Mouse (Mus musculus) embryonic facial prominence, embryonic 14.5 days (tissue): ENCODE data around the gene Apbb2. TPM values are rescaled to one million over a fixed set of nuclear protein-coding genes. Genes with fewer than 3 reads are reported as not detected.

Experiments used
- ATAC-seq: fragments of 200-750 bp; cut with Nextera tagmentation; 2 replicates; pipeline ENCODE4 v1.8.0; 2017; ENCODE audit warnings: low read depth, moderate number of reproducible peaks, moderate TSS enrichment
- DNase-seq: peaks from one replicate; pipeline ENCODE4 v3.0.0-alpha.2; 2015; ENCODE audit warnings: low spot score
- H3K27ac ChIP-seq: fragments of 300-500 bp; sonication (generic); replicated peaks from 2 replicates; pipeline ENCODE4 v1.5.1; 2014; ENCODE audit warnings: low read depth, mild to moderate bottlenecking, low read length, moderate library complexity
- H3K27me3 ChIP-seq: fragments of 300-500 bp; sonication (generic); replicated peaks from 2 replicates; pipeline ENCODE4 v1.6.1; 2014; ENCODE audit warnings: low read length; ENCODE audit not compliant: control insufficient read depth, insufficient read depth
- H3K36me3 ChIP-seq: fragments of 300-500 bp; sonication (generic); 2 replicates; pipeline ENCODE4 v1.6.1; 2014; ENCODE audit warnings: low read length, mixed read lengths; ENCODE audit not compliant: control insufficient read depth, insufficient read depth
- H3K4me1 ChIP-seq: fragments of 300-500 bp; sonication (generic); 2 replicates; pipeline ENCODE4 v1.6.1; 2014; ENCODE audit warnings: antibody characterized with exemption, low read length; ENCODE audit not compliant: control insufficient read depth, insufficient read depth
- H3K4me2 ChIP-seq: fragments of 300-500 bp; sonication (generic); 2 replicates; pipeline ENCODE4 v1.6.1; 2014; ENCODE audit warnings: low read depth, mild to moderate bottlenecking, low read length, moderate library complexity, mixed read lengths
- H3K4me3 ChIP-seq: fragments of 300-500 bp; sonication (generic); 2 replicates; pipeline ENCODE4 v1.5.1; 2014; ENCODE audit warnings: low read depth, mild to moderate bottlenecking, low read length
- H3K9ac ChIP-seq: fragments of 300-500 bp; sonication (generic); 2 replicates; pipeline ENCODE4 v1.6.1; 2014; ENCODE audit warnings: low read depth, mild to moderate bottlenecking, low read length, moderate library complexity, mixed read lengths
- H3K9me3 ChIP-seq: fragments of 300-500 bp; sonication (generic); 2 replicates; pipeline ENCODE4 v1.6.1; 2016; ENCODE audit warnings: low read length; ENCODE audit not compliant: control insufficient read depth
- WGBS: fragments of 180-500 bp; shearing (Covaris S2); extraction: QIAGEN DNeasy Blood & Tissue Kit; methylation state at CpG from one replicate; pipeline ENCODE4 v1.1.7; 2014; 5-methylcytosine and 5-hydroxymethylcytosine counted together
- polyA plus RNA-seq: library from polyadenylated mRNA; unstranded; fragments of >200 nt; fragmentation: Nextera tagmentation; extraction: Ambion mirVana; gene quantifications from 2 replicates; pipeline ENCODE4 v1.2.1, GENCODE M21; 2014

Apbb2 gene
- polyA plus RNA-seq, 1 experiment from 2014 or later, result 39.8 TPM

DNA sequence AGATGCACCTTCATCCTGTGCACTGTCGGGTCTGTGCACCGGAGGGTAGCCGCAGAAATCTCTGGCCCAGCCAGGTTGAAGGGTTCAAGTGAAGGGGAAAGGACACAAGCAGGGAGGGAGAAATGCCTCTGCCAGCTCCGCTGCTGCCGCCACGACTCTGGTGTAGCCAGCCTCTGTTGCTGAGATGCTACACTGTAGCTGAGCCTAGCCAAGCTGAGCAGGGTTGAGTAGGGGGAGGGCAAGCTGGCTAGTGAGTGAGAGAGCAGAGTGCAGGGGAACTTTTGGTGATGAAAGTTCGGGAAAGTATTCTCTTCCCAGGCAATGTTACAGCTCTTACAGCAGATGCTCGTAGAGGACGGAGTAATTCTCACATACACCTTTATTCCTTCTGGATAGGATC, 66.3 kb downstream of the Apbb2 start:
- 0 out of 2 replicates have a peak, but pooled peaks cover 3% of the 10 kb centered on the region for H3K4me1 ChIP-seq
- WGBS, result 75% methylated on average over 9 of the region's 9 CpGs
- no peak overlapping the region for H3K4me2 ChIP-seq
- H3K36me3 ChIP-seq, result peaks cover 6% of the 10 kb centered on the region; the same call in 1 of the 2 replicates
- no peak overlapping the region for H3K27ac ChIP-seq
- DNase-seq, result no peak
- peaks cover 15% of the 10 kb centered on the region for H3K9me3 ChIP-seq
- no peak overlapping the region for H3K4me3 ChIP-seq
- no peak overlapping the region for H3K9ac ChIP-seq
- ATAC-seq, result no peak
- no peaks in the 10 kb centered on the region for H3K27me3 ChIP-seq

DNA sequence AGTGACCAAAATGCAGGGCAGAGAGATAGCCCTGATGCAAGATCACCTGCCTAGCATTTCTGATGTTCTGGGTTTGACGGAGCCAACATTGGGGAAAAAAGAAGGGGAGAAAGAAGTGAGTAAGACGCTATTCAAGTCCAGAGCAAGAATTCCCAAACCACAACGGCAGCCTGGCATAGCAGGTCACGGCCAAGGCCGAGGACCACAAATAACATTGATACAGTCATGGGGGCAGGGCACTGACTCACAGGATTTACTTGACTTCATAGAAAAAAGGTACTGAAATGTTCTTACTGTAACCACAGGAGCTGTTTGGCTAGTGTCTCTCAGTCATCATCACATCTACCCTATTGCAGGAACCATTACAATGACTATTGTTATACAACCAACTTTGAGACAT, 68.3 kb downstream of the Apbb2 start:
- peaks cover 6% of the 10 kb centered on the region; the same call in 1 of the 2 replicates for H3K36me3 ChIP-seq
- 82% methylated on average over 5 of the region's 5 CpGs for WGBS
- peaks cover 13% of the 10 kb centered on the region for H3K9me3 ChIP-seq
- ATAC-seq (no peak), DNase-seq (no peak)
- no peak overlapping the region for H3K4me3 ChIP-seq
- no peaks in the 10 kb centered on the region for H3K27me3 ChIP-seq
- H3K9ac ChIP-seq, result no peak overlapping the region
- H3K4me1 ChIP-seq, result peaks cover 17% of the 10 kb centered on the region
- H3K27ac ChIP-seq, result 0 out of 2 replicates have a peak overlapping the region, but pooled peaks have one; percentile 12
- no peak overlapping the region for H3K4me2 ChIP-seq

DNA sequence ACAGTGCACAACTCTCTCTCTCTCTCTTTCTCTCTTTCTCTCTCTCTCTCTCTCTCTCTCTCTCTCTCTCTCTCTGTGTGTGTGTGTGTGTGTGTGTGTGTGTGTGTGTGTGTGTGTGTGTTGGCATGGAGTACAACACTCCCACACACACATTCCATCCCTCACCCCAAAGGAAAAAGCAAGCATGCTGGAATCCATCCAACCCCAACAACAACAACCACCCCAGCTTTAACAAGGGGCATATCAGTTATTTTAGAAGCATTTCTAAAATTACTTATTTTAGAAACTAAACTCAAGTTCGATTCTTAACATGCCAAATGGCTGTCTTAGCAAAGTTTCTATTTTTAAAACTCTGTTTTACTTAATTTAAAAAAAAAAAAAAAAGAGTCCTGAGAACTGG, 68.9 kb downstream of the Apbb2 start:
- H3K4me2 ChIP-seq, result no peak overlapping the region
- 49% methylated on average over 1 of the region's 1 CpGs for WGBS
- H3K4me3 ChIP-seq, result no peak overlapping the region
- H3K9me3 ChIP-seq, result peaks cover 11% of the 10 kb centered on the region; the same call in 1 of the 2 replicates
- H3K27ac ChIP-seq, result no peak overlapping the region
- ATAC-seq (no peak), DNase-seq (peak; percentile 66)
- no peak overlapping the region for H3K9ac ChIP-seq
- peaks cover 6% of the 10 kb centered on the region; the same call in 1 of the 2 replicates for H3K36me3 ChIP-seq
- H3K4me1 ChIP-seq, result peaks cover 23% of the 10 kb centered on the region
- H3K27me3 ChIP-seq, result no peaks in the 10 kb centered on the region

DNA sequence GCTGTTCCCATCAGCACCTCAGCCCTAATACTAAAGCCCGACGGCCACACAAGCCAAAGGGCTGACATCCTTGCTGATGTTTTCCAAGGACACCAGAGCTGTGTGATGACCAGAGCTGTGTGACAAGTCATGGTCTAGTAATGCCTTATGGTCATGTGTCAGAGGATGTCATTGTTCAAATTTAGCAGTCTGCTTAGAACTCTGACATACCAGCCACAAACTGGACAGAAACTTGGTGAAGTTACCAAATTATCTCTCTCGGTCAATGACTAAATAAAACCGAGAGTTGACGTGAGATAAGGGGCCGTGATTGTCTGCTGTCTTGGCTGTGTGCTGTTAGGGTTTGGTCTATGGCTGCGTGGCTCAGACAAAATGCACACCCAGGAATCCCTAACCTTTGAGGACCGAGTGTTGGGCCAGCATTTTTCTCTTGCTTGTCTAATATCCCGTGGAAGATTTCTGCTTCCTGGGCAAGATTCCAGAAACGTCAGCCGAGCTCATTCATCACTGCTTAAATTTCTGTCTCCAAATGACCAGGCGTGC, 71.5 kb downstream of the Apbb2 start:
- peak; percentile 68 for DNase-seq
- whole genome bisulfite sequencing, result 71% methylated on average over 12 of the region's 12 CpGs
- H3K27ac ChIP-seq, result no peak overlapping the region
- no peak overlapping the region for H3K4me2 ChIP-seq
- peaks cover 6% of the 10 kb centered on the region; the same call in 1 of the 2 replicates for H3K36me3 ChIP-seq
- H3K27me3 ChIP-seq, result no peaks in the 10 kb centered on the region
- no peak for ATAC-seq
- H3K4me1 ChIP-seq, result peaks cover 42% of the 10 kb centered on the region
- no peak overlapping the region for H3K4me3 ChIP-seq
- H3K9me3 ChIP-seq, result peaks cover 11% of the 10 kb centered on the region; the same call in 1 of the 2 replicates
- H3K9ac ChIP-seq, result no peak overlapping the region

DNA sequence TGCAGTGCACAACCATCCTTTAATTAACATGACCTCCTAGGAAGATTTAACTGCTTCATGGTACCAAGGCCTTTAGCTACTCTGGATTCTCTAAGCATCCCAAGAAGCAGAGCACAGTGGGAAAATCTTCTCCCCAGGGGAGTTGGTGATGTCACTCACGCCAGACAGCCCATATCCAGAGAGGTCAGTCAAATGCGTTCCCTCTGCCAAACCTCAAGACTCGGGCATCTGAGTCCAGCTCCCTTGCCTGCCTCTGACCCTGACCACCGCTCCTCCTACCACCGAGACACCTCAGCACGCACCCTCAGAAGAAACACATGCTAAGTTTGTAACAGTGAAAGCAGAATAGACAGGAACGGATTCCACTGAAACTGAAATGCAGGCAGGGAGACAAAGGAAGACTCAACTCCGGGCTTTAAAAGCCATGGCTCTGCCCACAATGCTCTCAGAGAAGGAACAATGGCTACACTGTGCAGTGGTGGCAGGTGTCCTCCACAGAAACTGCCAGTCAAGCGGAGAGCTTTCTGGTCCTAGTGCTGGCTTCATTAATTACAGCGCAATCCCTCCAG, 72.9 kb downstream of the Apbb2 start:
- ATAC-seq (peak; percentile 76), DNase-seq (peak; percentile 79)
- H3K4me2 ChIP-seq, result no peak overlapping the region
- H3K4me1 ChIP-seq, result peaks cover 45% of the 10 kb centered on the region
- H3K27me3 ChIP-seq, result no peaks in the 10 kb centered on the region
- H3K9me3 ChIP-seq, result peaks cover 11% of the 10 kb centered on the region; the same call in 1 of the 2 replicates
- H3K36me3 ChIP-seq, result peaks cover 6% of the 10 kb centered on the region; the same call in 1 of the 2 replicates
- H3K9ac ChIP-seq, result no peak overlapping the region
- WGBS, result 44% methylated on average over 10 of the region's 10 CpGs
- no peak overlapping the region for H3K4me3 ChIP-seq
- peak overlapping the region; percentile 52 for H3K27ac ChIP-seq

DNA sequence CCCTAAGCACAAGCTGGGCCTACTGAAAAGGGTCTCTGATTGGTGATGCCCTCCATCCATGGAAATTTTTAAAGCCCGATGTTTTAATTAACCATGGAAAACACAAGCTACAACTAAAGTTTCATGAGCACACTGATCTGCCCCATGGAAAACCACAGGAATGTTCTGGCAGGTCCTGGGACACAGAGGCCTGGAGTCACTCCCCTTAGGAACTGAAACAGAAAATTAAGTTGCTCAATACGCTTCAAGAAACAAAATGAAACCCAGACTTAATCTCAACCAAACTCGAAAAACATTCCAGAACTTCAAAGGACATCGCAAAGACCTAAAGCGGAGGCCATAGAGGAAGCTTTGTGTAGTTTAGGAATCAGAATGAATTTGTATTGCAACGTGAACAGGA, 74.8 kb downstream of the Apbb2 start:
- Histone ChIP-seq H3K4me2 (peak overlapping the region; percentile 24; the same call in 1 of the 2 replicates), H3K4me1 (peaks cover 46% of the 10 kb centered on the region), H3K4me3 (no peak overlapping the region), H3K9ac (no peak overlapping the region), H3K9me3 (peaks cover 9% of the 10 kb centered on the region; the same call in 1 of the 2 replicates), H3K36me3 (peaks cover 6% of the 10 kb centered on the region; the same call in 1 of the 2 replicates), H3K27me3 (no peaks in the 10 kb centered on the region), H3K27ac (peak overlapping the region; percentile 90)
- whole genome bisulfite sequencing, result 29% methylated on average over 6 of the region's 6 CpGs
- DNase-seq, result peak; percentile 90
- ATAC-seq, result peak; percentile 72

DNA sequence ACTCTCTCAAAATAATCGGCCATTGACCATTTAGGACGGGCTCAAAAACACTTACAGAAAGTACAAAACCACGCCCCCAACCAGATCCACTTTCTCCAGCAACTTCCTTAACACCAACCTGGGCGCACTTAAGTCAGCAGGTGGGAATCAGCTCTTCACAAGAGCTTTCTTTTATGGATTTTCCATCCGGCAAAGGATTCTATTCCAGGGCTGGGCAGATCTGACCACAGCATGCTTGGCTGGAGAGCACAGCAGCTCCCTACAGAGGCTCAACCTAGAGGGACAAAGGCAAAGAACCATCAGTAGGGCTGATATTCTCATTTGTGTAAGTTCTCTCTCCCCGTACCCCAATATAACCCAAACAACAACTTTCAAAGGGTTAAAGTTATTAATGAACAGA, 75.2 kb downstream of the Apbb2 start:
- Histone ChIP-seq H3K36me3 (peaks cover 2% of the 10 kb centered on the region; the same call in 1 of the 2 replicates), H3K4me2 (peak overlapping the region; percentile 24), H3K4me3 (no peak overlapping the region), H3K9ac (no peak overlapping the region), H3K27ac (peak overlapping the region; percentile 90), H3K9me3 (peaks cover 5% of the 10 kb centered on the region; the same call in 1 of the 2 replicates), H3K27me3 (no peaks in the 10 kb centered on the region), H3K4me1 (peaks cover 49% of the 10 kb centered on the region)
- 61% methylated on average over 6 of the region's 6 CpGs for WGBS
- no peak for ATAC-seq
- DNase-seq, result no peak

DNA sequence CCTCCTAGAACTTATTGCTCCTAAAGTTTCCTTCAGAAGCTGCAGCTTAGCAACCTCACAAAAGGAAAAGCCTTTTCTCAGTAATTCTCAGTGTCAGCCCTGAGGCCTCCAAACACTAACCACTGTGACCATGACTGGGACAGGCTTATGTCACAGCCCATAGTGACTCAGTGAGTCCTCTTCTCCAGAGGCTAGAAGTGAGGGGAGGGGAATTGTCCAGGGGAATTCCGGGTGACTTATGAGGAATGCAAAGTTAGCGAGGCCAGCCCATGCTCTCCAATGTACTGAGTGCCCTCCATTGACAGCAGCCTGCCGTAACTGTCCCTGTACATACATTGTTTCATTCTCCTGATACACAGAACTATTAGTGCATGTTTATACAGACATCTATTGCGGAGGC, 76.1 kb downstream of the Apbb2 start:
- Histone ChIP-seq H3K27me3 (no peaks in the 10 kb centered on the region), H3K9me3 (no peaks in the 10 kb centered on the region), H3K27ac (0 out of 2 replicates have a peak overlapping the region, but pooled peaks have one; percentile 33), H3K36me3 (no peaks in the 10 kb centered on the region), H3K4me2 (no peak overlapping the region), H3K4me1 (peaks cover 54% of the 10 kb centered on the region), H3K4me3 (no peak overlapping the region), H3K9ac (no peak overlapping the region)
- WGBS, result 76% methylated on average over 4 of the region's 4 CpGs
- ATAC-seq (no peak), DNase-seq (no peak)
